Mouse (Mus musculus) cerebellum, adult 2 months (tissue): ENCODE data around the gene Nkapl.
A peak's percentile ranks its signal among the peaks of the same experiment; 100 is the strongest.

Experiments used
- CTCF ChIP-seq: fragments of 200-500 bp; IDR thresholded peaks from 2 replicates; pipeline ENCODE4 v1.5.1; 2011; ENCODE audit warnings: low read depth, mild to moderate bottlenecking, control low read depth, low read length, moderate library complexity, borderline replicate concordance; ENCODE audit not compliant: insufficient read depth
- POLR2A ChIP-seq: fragments of 200-500 bp; IDR thresholded peaks from 2 replicates; pipeline ENCODE4 v1.6.1; 2011; ENCODE audit warnings: low read length, control low read depth, borderline replicate concordance; ENCODE audit not compliant: insufficient read depth

GRCm38 (mm10) chr13:21506221-21506649 is 37.9 kb upstream of the Nkapl start:
- TF ChIP-seq POLR2A (peak; percentile 78; the same call in 1 of the 2 replicates), CTCF (no peak)
